Mouse (Mus musculus): ENCODE data around the gene Dnajb8.

DNA sequence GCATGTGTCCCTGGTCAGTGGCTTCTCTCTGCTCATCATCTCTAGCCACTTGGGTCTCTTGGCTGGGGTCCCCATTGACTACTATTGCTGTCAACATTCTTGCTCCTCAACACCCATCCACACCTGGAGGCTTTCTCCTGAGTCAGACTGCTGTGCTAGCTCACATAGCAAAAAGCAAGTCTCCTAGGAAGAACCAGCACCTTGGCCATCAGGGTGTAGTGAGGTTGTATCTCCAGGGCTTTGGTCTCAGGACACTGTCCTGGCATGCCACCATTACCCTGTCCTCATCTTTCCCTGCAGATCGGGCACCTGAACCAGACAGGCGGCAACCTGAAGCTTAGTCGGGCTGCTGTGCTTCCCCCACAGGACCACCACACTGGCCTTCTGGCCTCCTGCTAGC is 13.7 kb upstream of the Dnajb8 start:
- TF ChIP-seq MAX (IDR thresholded peaks at IDR 0.05; ENCODE audit: low read length) = no peak
- no peak for TF ChIP-seq POLR2A (IDR thresholded peaks at IDR 0.05; ENCODE audit: low read depth, low read length)
- TF ChIP-seq MYC (IDR thresholded peaks at IDR 0.05; ENCODE audit: low read depth, low read length) = no peak
- no peak for TF ChIP-seq MXI1 (IDR thresholded peaks at IDR 0.05; ENCODE audit: low read depth, low read length)
- no peak for TF ChIP-seq CTCF (conservative IDR thresholded peaks at IDR 0.05 in 1 of 2, IDR thresholded peaks at IDR 0.05 in 1 of 2; ENCODE audit: low read depth in 2 of 2, low read length in 2 of 2)
- no peak for TF ChIP-seq NRF1 (IDR thresholded peaks at IDR 0.05; ENCODE audit: low read depth, low read length)
- no peak for TF ChIP-seq ZC3H11A (IDR thresholded peaks at IDR 0.05; ENCODE audit: low read depth, low read length)
- no peak for TF ChIP-seq ETS1 (conservative IDR thresholded peaks at IDR 0.05; ENCODE audit: low read depth, low read length)
- TF ChIP-seq TCF12 (IDR thresholded peaks at IDR 0.05; ENCODE audit: low read depth, low read length) = no peak
- TF ChIP-seq MAFK (IDR thresholded peaks at IDR 0.05; ENCODE audit: insufficient replicate concordance, low read length) = no peak
- no peak for TF ChIP-seq EP300 (IDR thresholded peaks at IDR 0.05; ENCODE audit: low read length)
- TF ChIP-seq IRF4 (IDR thresholded peaks at IDR 0.05; ENCODE audit: low read depth, low read length) = no peak
- no peak for TF ChIP-seq HCFC1 (IDR thresholded peaks at IDR 0.05; ENCODE audit: low read depth, low read length)

Measured in CH12.LX (cell line).